Mouse (Mus musculus): ENCODE results near the gene Prnp.

GRCm38 (mm10) chr2:131945765-131946164 is 36.0 kb downstream of the Prnp start:
- TF ChIP-seq CTCF (IDR thresholded peaks at IDR 0.05; ENCODE audit: low read depth), result no peak
- no peak for TF ChIP-seq EP300 (IDR thresholded peaks at IDR 0.05; ENCODE audit: low read depth)
